Mouse (Mus musculus) lung, postnatal 0 days (tissue): ENCODE measurements around the gene App.

ENCODE experiments used
- CTCF ChIP-seq: IDR thresholded peaks from 2 replicates; pipeline ENCODE4 v1.5.1; 2016; ENCODE audit warnings: antibody characterized with exemption, mild to moderate bottlenecking
- EP300 ChIP-seq: IDR thresholded peaks from 2 replicates; pipeline ENCODE4 v1.6.1; 2016; ENCODE audit warnings: antibody characterized with exemption, mild to moderate bottlenecking, control low read depth

- TF ChIP-seq CTCF: no peak
- TF ChIP-seq EP300: no peak
These were observed 44.6 kb downstream of the App start for GRCm38 (mm10) chr16:85128693-85129657.
